Mouse (Mus musculus) stomach, postnatal 0 days (tissue): ENCODE results near the gene Tnfaip8l2. TPM values are rescaled to one million over a fixed set of nuclear protein-coding genes. Genes with fewer than 3 reads are reported as not detected.

ENCODE experiments used
- ATAC-seq: fragments of 200-750 bp; cut with Nextera tagmentation; 2 replicates; pipeline ENCODE4 v1.8.0; 2017; ENCODE audit not compliant: low FRiP score, low TSS enrichment
- DNase-seq: peaks from one replicate; pipeline ENCODE4 v3.0.0-alpha.2; 2016; ENCODE audit warnings: low spot score
- H3K27ac ChIP-seq: fragments of 300-500 bp; sonication (generic); replicated peaks from 2 replicates; pipeline ENCODE4 v1.5.1; 2014; ENCODE audit warnings: mild to moderate bottlenecking, control low read depth
- H3K27me3 ChIP-seq: fragments of 300-500 bp; sonication (generic); 2 replicates; pipeline ENCODE4 v1.6.1; 2014; ENCODE audit warnings: low read length; ENCODE audit not compliant: control insufficient read depth, insufficient read depth
- H3K36me3 ChIP-seq: fragments of 300-500 bp; sonication (generic); 2 replicates; pipeline ENCODE4 v1.6.1; 2014; ENCODE audit warnings: low read length, mixed read lengths; ENCODE audit not compliant: control insufficient read depth, insufficient read depth
- H3K4me1 ChIP-seq: fragments of 300-500 bp; sonication (generic); replicated peaks from 2 replicates; pipeline ENCODE4 v1.6.1; 2014; ENCODE audit warnings: antibody characterized with exemption; ENCODE audit not compliant: control insufficient read depth, insufficient read depth
- H3K4me2 ChIP-seq: fragments of 300-500 bp; sonication (generic); replicated peaks from 2 replicates; pipeline ENCODE4 v1.6.1; 2014; ENCODE audit warnings: low read depth, mild to moderate bottlenecking, control low read depth, moderate library complexity
- H3K4me3 ChIP-seq: fragments of 300-500 bp; sonication (generic); 2 replicates; pipeline ENCODE4 v1.5.1; 2014; ENCODE audit warnings: low read depth, low read length, control low read depth
- H3K9ac ChIP-seq: fragments of 300-500 bp; sonication (generic); 2 replicates; pipeline ENCODE4 v1.6.1; 2014; ENCODE audit warnings: mild to moderate bottlenecking, low read length, control low read depth, mixed read lengths
- H3K9me3 ChIP-seq: fragments of 300-500 bp; sonication (generic); 2 replicates; pipeline ENCODE4 v1.6.1; 2016; ENCODE audit warnings: low read length; ENCODE audit not compliant: control insufficient read depth
- CTCF ChIP-seq: IDR thresholded peaks from 2 replicates; pipeline ENCODE4 v1.5.1; 2016; ENCODE audit warnings: antibody characterized with exemption, low read depth, mild to moderate bottlenecking, moderate library complexity
- EP300 ChIP-seq: optimal IDR thresholded peaks from 2 replicates; pipeline ENCODE3; 2016; ENCODE audit warnings: antibody characterized with exemption
- whole genome bisulfite sequencing: fragments of 180-500 bp; shearing (Covaris S2); extraction: QIAGEN DNeasy Blood & Tissue Kit; methylation state at CpG from one replicate; pipeline ENCODE4 v1.1.7; 2014; 5-methylcytosine and 5-hydroxymethylcytosine counted together
- polyA plus RNA-seq: library from polyadenylated mRNA; unstranded; fragments of >200 nt; fragmentation: Nextera tagmentation; extraction: Ambion mirVana; gene quantifications from 2 replicates; pipeline ENCODE4 v1.2.1, GENCODE M21; 2015

The Tnfaip8l2 gene
- polyA plus RNA-seq, 1 experiment from 2014 or later: 5.3 TPM

DNA sequence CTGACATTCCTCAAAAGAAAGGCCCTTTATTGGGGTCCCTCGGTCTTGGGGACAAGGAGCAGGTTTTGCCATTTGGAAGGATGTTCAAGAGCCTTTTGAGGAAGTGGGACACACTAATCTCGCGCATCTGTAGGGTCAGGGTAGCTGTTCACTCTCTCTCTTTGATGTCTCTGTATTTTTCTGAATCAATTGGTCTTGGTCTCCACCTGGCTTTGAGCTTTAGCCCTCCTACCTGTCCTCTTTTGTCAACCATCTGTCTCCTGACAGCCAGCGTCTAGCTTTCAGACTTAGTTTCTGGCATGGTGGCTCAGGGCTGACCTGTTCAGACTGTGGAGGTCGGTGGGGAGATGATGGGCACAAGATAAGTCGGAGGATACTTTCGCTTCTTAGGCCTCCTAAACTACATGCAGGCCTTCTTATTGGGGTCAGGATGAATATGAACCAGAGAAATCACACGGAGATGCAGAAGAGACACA lies 17.4 kb upstream of the Tnfaip8l2 start:
- Histone ChIP-seq H3K9me3 (no peaks in the 10 kb centered on the region), H3K4me2 (peak overlapping the region; percentile 92), H3K36me3 (no peaks in the 10 kb centered on the region), H3K27me3 (no peaks in the 10 kb centered on the region), H3K4me1 (peaks cover 9% of the 10 kb centered on the region), H3K4me3 (peak overlapping the region; percentile 76), H3K9ac (peak overlapping the region; percentile 41), H3K27ac (peak overlapping the region; percentile 49; the same call in 1 of the 2 replicates)
- TF ChIP-seq EP300: no peak
- TF ChIP-seq CTCF: no peak
- WGBS: 27% methylated on average over 8 of the region's 8 CpGs
- ATAC-seq (no peak), DNase-seq (no peak)

DNA sequence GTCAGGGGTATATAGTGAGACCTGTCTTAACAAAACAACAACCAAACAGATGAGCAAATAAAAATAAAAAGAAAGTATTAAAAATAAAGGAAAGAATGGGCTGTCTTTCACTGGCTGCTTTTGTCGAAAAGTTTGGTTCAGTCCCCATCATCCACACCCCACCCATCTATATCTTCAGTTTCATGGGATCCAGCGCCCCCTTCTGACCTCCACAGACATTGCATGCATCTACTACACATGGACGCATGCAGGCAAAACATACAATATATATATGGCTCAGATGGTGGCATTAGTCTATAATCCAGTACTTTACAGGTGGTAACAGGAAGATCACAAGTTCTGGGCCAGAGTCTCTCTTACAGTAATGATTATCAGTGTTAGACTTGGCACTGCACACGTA lies 11.7 kb upstream of the Tnfaip8l2 start:
- no peak overlapping the region for H3K4me2 ChIP-seq
- H3K36me3 ChIP-seq: no peaks in the 10 kb centered on the region
- H3K9ac ChIP-seq: no peak overlapping the region
- peak; percentile 72 for TF ChIP-seq CTCF
- no peak for TF ChIP-seq EP300
- DNase-seq (no peak), ATAC-seq (no peak; the same call in 1 of the 2 replicates)
- H3K9me3 ChIP-seq: no peaks in the 10 kb centered on the region
- H3K27ac ChIP-seq: no peak overlapping the region
- H3K27me3 ChIP-seq: no peaks in the 10 kb centered on the region
- H3K4me1 ChIP-seq: no peaks in the 10 kb centered on the region
- H3K4me3 ChIP-seq: no peak overlapping the region
- WGBS: 49% methylated on average over 4 of the region's 4 CpGs

DNA sequence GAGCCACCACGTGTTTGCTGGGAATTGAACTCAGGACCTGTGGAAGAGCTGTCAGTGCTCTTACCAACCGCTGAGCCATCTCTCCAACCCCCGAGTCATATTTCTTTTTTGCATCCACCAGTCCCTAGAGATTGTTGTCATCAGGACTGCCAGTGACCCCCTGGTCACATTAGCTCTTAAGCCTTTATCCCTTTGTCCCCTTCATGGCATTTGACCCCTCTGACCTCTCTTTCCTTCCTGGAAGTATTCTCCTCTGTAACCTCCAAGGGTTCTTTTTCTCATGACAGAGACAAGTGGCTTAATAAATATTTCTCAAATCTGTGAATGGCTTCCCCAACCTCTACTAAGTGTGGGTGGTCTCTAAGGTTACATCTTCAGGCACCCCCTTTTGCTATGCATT lies 5.8 kb upstream of the Tnfaip8l2 start:
- H3K27me3 ChIP-seq: no peaks in the 10 kb centered on the region
- WGBS: 56% methylated on average over 3 of the region's 3 CpGs
- ATAC-seq (no peak), DNase-seq (no peak)
- TF ChIP-seq CTCF (no peak), EP300 (no peak)
- no peaks in the 10 kb centered on the region for H3K36me3 ChIP-seq
- no peak overlapping the region for H3K4me2 ChIP-seq
- H3K9ac ChIP-seq: no peak overlapping the region
- no peaks in the 10 kb centered on the region for H3K9me3 ChIP-seq
- H3K27ac ChIP-seq: no peak overlapping the region
- H3K4me3 ChIP-seq: no peak overlapping the region
- no peaks in the 10 kb centered on the region for H3K4me1 ChIP-seq

DNA sequence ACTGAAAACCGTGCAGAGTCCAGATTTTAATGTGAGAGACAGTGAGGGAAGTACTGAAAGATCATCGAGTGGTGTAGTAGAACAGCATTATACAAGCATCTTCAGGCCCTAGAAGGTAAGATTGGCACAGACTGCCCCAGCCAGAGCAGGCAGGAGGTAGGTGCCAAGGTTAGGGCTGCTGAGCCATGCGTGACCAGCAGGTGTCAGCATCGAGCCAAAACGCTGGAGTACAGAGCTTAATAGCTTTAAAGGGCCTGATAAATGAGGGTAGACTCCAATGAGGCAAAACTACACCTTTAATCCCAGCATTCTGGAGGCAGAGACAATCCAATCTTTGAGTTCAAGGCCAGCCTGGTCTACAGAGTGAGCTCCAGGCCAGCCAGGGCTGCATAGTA lies 454 bp upstream of the Tnfaip8l2 start:
- peak; percentile 89 for DNase-seq
- Histone ChIP-seq H3K9me3 (no peaks in the 10 kb centered on the region), H3K27ac (no peak overlapping the region), H3K36me3 (0 out of 2 replicates have a peak, but pooled peaks cover 7% of the 10 kb centered on the region), H3K4me2 (no peak overlapping the region), H3K4me3 (no peak overlapping the region), H3K9ac (no peak overlapping the region), H3K4me1 (no peaks in the 10 kb centered on the region), H3K27me3 (no peaks in the 10 kb centered on the region)
- ATAC-seq: peak; percentile 87
- TF ChIP-seq EP300: no peak
- peak; percentile 98 for TF ChIP-seq CTCF
- 9% methylated on average over 5 of the region's 5 CpGs for WGBS

DNA sequence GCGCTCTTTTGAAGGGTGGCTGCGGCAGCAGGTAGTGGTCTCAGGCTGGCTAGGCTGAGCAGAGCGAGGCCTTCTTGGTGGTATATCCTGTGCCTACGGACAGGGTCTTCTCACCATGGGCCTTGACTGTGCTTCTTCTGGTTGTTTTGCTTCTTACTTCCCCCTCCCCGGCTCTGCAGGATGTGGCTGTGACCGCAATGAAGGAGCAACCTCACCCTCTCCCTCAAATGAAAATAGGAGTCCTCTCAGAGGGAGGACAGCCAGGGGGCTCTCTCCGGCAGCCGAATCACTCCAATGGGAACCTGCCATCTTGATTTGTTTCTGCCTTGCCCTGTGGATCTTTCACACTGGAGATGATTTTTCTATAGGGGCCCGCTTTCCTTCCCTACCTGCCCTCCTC lies 686 bp downstream of the Tnfaip8l2 start:
- no peaks in the 10 kb centered on the region for H3K4me1 ChIP-seq
- no peak for TF ChIP-seq EP300
- no peak for TF ChIP-seq CTCF
- no peak overlapping the region for H3K27ac ChIP-seq
- no peaks in the 10 kb centered on the region for H3K27me3 ChIP-seq
- H3K9ac ChIP-seq: no peak overlapping the region
- H3K36me3 ChIP-seq: 0 out of 2 replicates have a peak, but pooled peaks cover 7% of the 10 kb centered on the region
- H3K4me2 ChIP-seq: no peak overlapping the region
- H3K9me3 ChIP-seq: no peaks in the 10 kb centered on the region
- DNase-seq: no peak
- no peak for ATAC-seq
- no peak overlapping the region for H3K4me3 ChIP-seq
- WGBS: 92% methylated on average over 9 of the region's 9 CpGs

DNA sequence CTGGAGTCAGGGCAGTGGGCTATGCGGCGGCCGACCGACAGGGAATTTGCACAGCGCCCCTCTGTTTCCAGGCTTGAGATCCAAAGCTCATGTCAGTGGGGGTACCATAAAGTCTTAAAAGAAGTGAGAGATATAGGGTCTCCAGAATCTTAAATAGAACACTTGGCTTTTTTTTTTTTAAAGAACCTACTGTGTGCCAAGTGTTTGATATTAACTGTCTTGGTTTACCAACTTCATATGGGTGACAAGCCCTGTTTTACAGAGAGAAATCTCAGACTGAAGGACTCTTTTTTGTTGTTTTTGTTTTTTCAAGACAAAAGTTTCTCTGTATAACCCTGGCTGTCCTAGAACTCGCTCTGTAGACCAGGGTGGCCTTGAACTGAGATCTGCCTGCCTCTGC lies 1.4 kb downstream of the Tnfaip8l2 start:
- Histone ChIP-seq H3K27me3 (no peaks in the 10 kb centered on the region), H3K9me3 (no peaks in the 10 kb centered on the region), H3K9ac (no peak overlapping the region), H3K4me2 (no peak overlapping the region), H3K36me3 (0 out of 2 replicates have a peak, but pooled peaks cover 7% of the 10 kb centered on the region), H3K4me3 (no peak overlapping the region), H3K4me1 (no peaks in the 10 kb centered on the region), H3K27ac (no peak overlapping the region)
- DNase-seq (no peak), ATAC-seq (no peak)
- WGBS: 90% methylated on average over 6 of the region's 6 CpGs
- TF ChIP-seq EP300 (no peak), CTCF (no peak)
